Mouse (Mus musculus) adrenal gland, adult 10 weeks (tissue): ENCODE results near the gene Olfr1140. TPM values are rescaled to one million over a fixed set of nuclear protein-coding genes. Genes with fewer than 3 reads are reported as not detected.

ENCODE experiments used
- polyA plus RNA-seq: library from polyadenylated mRNA; stranded (reverse); fragments of 350-450 nt; fragmentation: Illumina TruSeq; extraction: RNeasy Lipid Tissue Mini Kit (QIAGEN cat#74804); gene quantifications from one replicate; pipeline ENCODE4 v1.2.3, GENCODE M21; 2014; ENCODE audit warnings: low read depth, low replicate concordance

Gene Olfr1140
- not detected for polyA plus RNA-seq

DNA sequence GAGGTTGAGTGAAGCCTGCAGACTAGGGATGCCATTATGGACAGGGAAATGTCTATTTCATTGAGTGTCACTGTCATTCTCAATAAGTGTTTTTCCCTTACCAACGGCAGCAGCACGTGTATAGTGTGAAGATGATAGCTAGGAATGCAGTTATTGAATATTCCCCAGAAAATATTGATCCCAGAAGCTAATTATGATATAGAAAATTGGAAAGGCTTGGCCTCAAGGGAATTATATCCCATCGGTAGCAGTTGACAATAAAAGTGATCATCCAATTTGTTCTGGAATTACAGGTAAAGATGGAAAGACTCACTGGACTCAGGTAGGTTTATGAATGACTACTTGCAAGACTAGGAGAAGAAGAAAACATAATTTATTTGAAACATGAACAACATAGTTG, at the start of gene Olfr1140:
Gene Olfr1140 (plus strand): TSS at position 301 of the 400 bp plus-strand sequence.

DNA sequence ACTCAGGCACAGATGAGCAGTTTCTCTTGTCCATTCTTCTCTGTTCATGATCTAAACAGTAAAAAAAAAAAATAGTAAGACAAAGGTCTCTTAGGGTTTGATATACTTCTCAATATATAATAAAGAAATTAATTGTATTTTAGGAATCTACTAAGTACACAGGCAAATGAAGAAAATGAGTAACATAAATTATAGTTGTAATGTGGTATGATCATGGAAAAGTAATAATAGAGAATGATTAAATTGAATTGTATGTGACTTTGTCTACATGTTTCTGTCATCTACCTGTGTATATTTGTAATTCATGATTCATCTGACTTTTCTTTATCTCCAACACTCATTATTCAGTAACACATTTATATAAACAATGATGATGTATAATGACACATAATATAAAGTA, 49.7 kb upstream of the Olfr1140 start, which contains the start of gene Olfr1136:
Gene Olfr1136 (minus strand): TSS at position 101 of the 400 bp plus-strand sequence.

DNA sequence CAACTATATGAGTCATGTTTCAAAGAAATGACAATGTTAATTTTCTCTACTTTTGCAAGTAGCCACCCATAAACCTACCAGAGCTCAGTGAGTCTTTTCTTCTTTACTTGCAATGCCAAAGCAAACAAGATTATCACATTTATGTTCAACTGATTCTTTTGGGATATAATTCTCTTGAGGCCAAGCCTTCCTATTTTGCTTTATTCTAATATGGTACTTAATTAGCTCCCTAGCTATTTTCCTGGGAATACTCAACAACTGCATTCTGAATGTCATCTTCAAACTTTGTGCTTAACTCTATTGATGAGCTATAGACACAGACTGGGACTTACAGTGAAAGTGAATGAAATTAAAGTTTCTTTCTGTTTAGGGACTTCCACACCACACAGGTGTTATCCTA, 30.5 kb upstream of the Olfr1140 start, which contains the start of gene Olfr1137:
Gene Olfr1137 (minus strand): TSS at position 101 of the 400 bp plus-strand sequence.

DNA sequence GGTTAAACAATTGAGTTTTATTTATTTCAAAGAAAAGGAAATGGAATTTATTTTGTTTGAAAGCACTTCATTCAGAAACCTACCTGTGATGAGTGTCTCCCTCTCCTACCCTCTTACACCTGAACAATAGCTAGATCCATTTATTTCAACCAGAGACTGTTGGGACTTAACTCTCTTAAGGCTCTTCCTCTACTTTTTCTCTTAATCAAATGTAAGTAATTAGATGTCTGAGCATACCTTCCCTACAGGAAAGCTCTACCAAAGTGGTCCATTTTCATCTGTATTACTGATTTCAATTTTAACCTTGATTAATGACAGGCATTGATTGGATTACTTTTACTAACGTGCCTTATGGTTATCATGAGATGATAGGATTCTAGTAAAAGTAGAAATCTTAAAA, 3.7 kb upstream of the Olfr1140 start, which contains the start of gene Olfr1138:
Gene Olfr1138 (minus strand): TSS at position 101 of the 400 bp plus-strand sequence.

DNA sequence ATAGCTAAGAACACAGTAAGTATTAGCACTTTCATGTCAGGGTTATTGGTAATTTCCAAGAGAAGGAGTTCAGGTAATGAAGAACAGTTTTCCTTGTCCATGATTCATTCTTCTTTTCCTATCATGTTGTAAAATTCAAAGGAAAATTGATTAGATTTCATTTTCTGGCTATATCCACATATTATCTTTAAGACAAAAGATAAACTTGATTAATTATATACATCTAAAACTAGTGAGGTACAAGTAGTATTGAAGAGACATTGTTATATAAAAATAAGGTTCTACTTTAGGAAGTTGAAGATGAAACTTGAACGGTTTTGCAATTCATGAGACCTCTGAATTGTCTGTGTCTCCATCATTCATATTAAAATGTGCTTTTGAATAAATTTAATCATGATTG, 10.3 kb downstream of the Olfr1140 start, which contains the start of gene Olfr1141:
Gene Olfr1141 (minus strand): TSS at position 101 of the 400 bp plus-strand sequence.

DNA sequence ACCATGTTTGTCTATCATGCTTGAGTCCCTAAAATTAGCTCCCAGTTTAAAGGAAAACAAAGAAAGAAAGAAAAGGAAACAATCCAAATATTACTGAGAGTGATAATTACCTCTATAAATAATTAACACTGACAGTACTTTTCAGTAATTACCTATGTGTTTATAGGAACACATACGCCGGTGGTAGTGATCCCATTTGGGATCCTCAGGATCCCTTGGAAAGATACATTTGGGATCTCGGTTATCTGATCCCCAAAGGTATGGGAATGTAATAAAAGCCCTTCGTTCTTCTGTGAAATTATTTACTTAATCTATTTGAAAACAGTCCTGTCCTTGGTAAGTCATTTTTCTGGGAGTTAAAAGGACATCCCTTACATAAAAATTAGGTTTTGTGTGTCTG, 35.6 kb downstream of the Olfr1140 start, which contains the start of gene Olfr152:
Gene Olfr152 (plus strand): TSS at position 301 of the 400 bp plus-strand sequence.

Other genes starting within 250 kb of the Olfr1140 start
- gene Pramel7, start 246.7 kb upstream of the Olfr1140 start, polyA plus RNA-seq, result not detected
- not detected for gene Pramel6, start 237.2 kb upstream of the Olfr1140 start, polyA plus RNA-seq
- not detected for gene Olfr153, start 212.0 kb upstream of the Olfr1140 start, polyA plus RNA-seq
- gene Olfr1128, start 198.2 kb upstream of the Olfr1140 start, polyA plus RNA-seq, result not detected
- gene Olfr1129, start 169.8 kb upstream of the Olfr1140 start, polyA plus RNA-seq, result not detected
- gene Olfr1130, start 137.5 kb upstream of the Olfr1140 start, polyA plus RNA-seq, result not detected
- gene Olfr1131, start 116.6 kb upstream of the Olfr1140 start, polyA plus RNA-seq, result not detected
- not detected for gene Olfr1132, start 106.2 kb upstream of the Olfr1140 start, polyA plus RNA-seq
- gene Olfr1133, start 96.4 kb upstream of the Olfr1140 start, polyA plus RNA-seq, result not detected
- gene Olfr1134, start 85.3 kb upstream of the Olfr1140 start, polyA plus RNA-seq, result not detected
- not detected for gene Olfr1135, start 70.1 kb upstream of the Olfr1140 start, polyA plus RNA-seq
- gene Olfr1136, start 49.8 kb upstream of the Olfr1140 start, polyA plus RNA-seq, result not detected
- not detected for gene Olfr1137, start 30.6 kb upstream of the Olfr1140 start, polyA plus RNA-seq
- not detected for gene Olfr1138, start 3.8 kb upstream of the Olfr1140 start, polyA plus RNA-seq
- gene Olfr1141, start 10.2 kb downstream of the Olfr1140 start, polyA plus RNA-seq, result not detected
- not detected for gene Olfr152, start 35.7 kb downstream of the Olfr1140 start, polyA plus RNA-seq
- gene Olfr1143, start 56.8 kb downstream of the Olfr1140 start, polyA plus RNA-seq, result not detected
- not detected for gene Olfr1145, start 66.1 kb downstream of the Olfr1140 start, polyA plus RNA-seq
- not detected for gene Olfr1148, start 86.8 kb downstream of the Olfr1140 start, polyA plus RNA-seq
- gene Olfr1150-ps1, start 100.2 kb downstream of the Olfr1140 start, polyA plus RNA-seq, result not detected
- gene Olfr1151, start 112.1 kb downstream of the Olfr1140 start, polyA plus RNA-seq, result not detected
- gene Olfr1152, start 122.7 kb downstream of the Olfr1140 start, polyA plus RNA-seq, result not detected
- not detected for gene Olfr1153, start 151.2 kb downstream of the Olfr1140 start, polyA plus RNA-seq
- gene Olfr1154, start 161.4 kb downstream of the Olfr1140 start, polyA plus RNA-seq, result not detected
- gene Olfr1155, start 201.4 kb downstream of the Olfr1140 start, polyA plus RNA-seq, result not detected
- gene Olfr1156, start 209.3 kb downstream of the Olfr1140 start, polyA plus RNA-seq, result not detected
- gene Olfr1157, start 224.5 kb downstream of the Olfr1140 start, polyA plus RNA-seq, result not detected
- not detected for gene Olfr74, start 230.9 kb downstream of the Olfr1140 start, polyA plus RNA-seq
- not detected for gene Olfr1158, start 246.4 kb downstream of the Olfr1140 start, polyA plus RNA-seq